Mouse (Mus musculus) right cerebral cortex, postnatal 4 days (tissue): ENCODE measurements at regions not wholly inside any gene's neighbourhood (a gene's known extent, or its start where the extent isn't known, plus 50 kb on each side); places are given as distances from the start of the nearest gene placed in this dataset.
"Not testable (repeated sequence)": the region's sequence is repeated elsewhere in the genome, so short reads cannot be mapped to it uniquely, and the experiment has no call there.

Source experiments
- DNase-seq: peaks from one replicate; pipeline ENCODE4 v3.0.0-alpha.2; 2022

DNA sequence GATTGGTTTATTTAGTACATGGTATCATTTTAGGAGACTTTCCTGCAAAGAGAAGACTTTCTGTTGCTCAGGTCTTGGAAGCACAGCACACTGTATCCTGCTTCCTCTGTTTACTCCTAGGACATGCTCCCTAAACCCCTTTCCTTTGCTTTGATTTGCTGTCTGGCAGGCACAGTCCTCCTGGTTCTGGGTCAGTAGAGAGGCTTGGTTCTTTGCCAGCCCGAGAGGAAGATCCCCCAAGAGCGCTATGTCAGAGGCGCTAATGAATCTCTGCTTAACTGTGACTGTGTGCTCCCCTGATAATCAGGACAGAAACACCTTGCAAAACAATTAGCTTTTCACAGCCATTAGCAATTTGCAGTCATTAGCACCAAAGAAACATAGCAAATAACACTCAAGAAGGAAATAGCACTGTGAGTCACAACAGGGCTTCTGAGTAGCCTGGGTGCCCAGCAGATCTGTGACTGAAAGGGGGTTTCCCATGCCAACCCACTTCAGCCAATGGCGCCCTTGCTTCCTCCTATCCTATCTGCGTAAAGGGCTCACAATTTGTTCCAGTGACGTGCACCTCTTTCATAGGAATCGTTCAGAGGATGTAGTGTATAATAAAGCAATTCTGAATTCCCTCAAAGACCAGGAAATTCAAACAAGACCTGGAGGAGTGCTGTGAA is 145.5 kb downstream of the Gm815 start:
- no peak for DNase-seq

DNA sequence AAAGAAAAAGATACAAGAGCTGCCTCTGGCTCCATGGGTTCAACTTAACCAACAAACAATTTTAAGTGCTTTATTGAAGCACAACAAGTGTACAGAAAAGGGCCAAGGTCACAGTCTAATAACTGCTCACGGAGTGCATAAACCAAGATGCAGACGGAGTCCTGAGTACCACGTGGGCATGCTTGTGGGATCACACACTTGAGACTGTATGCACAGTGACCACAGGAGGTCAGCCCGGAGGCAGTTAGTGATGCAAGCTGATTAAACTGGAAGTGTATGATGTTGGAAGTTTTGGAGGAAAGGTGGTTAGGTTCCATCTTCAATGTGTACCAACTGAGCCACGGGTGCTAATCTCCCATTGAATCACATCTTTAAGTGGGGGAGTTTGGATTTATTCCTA is 146.9 kb downstream of the Gm815 start:
- no peak for DNase-seq

DNA sequence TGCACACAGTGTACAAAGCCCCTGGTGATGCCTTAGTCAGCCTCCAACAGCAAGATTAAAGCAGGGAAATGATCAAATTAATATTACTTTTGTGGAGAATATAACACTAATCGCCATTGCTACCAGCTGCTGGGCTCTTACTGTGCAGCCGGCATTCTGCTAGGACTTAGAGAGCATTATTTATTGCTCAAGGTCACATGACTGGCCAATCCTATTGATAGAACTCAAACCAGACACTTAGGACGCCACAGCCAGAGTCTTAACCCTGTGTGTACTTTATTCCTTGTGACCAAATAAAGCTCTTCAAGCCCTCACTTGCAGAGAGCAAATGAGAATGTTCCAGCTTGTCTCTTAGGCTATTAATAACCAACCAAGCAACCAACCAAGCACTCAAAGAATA is 152.6 kb downstream of the Gm815 start:
- DNase-seq: no peak

DNA sequence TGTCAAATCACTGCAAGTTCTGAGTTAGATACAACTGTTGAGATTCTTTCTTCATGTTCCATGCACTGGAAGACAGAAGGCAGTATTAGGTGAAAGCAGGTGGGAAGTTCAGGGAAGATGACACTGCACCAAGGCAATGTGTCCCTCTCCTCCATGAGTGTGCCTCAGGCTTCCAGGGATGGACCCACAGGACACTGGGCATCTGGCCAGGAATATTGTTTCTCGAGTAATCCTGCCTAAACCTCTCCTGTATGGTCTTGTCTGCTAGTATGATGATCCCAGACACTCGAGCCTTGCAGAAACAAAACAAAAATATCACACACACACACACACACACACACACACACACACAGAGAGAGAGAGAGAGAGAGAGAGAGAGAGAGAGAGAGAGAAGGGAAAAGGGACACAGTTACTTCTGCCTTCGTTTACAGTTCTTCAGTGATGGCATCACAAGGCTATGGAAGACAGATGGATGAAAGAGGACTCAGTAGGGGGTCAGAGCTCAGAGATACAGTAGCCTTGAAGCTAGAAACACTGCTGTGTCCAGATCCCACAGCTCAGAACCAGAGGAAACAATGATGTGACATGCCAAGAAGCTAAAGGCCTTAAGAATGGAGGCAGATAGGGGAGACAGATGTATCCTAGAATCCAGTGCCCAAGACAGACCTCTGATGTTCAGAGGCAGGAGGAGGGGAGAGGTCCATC is 154.8 kb downstream of the Gm815 start:
- DNase-seq: no peak

GRCm38 (mm10) chr19:27066449-27067181 is 149.7 kb upstream of the Vldlr start:
- DNase-seq: peak; percentile 86

GRCm38 (mm10) chr19:27073281-27073680 is 143.0 kb upstream of the Vldlr start:
- DNase-seq: no peak

DNA sequence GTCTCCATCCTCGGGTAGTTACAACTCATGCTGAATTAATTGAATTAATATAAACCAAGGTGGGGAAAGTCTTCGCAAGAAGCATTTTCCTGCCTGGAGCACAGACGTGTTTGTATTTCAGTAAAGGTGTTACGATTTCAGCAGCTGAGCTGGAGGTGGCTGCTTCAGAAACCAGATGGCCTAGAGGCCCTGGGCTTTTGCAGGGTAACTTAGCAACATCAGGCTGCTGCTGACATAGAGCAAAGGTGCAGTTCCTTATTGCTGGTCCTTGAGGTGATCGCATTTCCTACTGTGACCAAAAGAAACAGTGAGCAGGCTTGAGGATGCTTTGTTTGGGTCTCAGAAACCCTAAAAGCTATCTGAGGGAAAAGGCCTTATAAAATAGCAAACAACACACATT is 141.3 kb upstream of the Vldlr start:
- DNase-seq: no peak

GRCm38 (mm10) chr19:27076920-27077512 is 139.3 kb upstream of the Vldlr start:
- no peak for DNase-seq

DNA sequence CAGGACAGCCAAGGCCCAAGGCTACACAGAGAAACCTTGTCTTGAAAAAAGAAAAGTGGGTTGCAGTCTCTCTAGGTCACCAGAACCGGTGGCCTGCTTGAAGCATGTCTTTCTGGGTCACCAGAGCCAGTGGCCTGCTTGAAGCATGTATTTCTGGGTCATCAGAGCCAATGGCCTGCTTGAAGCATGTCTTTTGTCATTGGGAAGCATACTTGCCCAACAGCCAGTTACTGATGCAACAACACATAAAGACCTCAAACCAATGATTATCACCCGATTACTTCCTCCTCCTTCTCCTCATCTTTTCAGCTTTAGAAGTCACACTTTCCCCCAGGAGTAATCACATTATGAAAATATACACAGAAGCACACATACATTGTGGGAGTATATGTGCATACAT is 128.9 kb upstream of the Vldlr start:
- no peak for DNase-seq

DNA sequence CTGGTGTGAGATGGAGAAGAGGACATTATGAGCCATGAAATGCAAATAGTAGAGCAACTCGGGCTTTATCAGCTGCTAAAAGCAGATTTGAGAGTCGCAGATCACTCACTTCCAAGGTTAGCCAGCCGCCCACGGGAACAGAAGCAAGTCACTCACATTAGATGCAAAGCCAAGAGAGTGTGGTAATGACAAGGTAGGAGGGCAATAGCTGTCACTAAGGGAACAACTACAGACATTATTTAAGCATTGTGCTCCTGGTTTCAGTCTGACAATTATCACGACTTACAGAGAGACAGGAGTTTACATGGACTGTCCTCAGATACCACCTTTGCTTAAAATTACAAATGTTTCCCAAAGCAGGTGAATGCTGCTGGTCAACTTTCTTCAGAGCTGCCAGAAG is 128.5 kb upstream of the Vldlr start:
- DNase-seq: no peak

DNA sequence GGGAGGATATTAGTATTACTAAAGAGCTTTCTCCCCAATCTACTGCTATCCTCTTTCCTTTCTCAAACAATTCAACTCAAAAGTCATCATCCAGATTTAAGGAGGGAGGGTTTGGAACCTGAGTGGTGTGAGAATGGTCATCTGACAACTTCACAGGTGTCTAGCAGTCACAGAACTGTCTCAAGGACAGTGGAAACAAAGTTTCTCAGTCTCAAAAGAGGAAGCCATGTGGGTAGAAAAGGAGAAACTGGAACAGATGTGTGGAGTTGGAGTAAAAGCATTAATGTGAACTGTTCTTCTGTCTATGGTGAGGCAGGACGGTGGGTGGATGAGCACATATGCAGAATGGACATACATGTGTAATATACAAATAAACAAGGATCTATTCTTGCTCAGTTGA is 127.2 kb upstream of the Vldlr start:
- no peak for DNase-seq

DNA sequence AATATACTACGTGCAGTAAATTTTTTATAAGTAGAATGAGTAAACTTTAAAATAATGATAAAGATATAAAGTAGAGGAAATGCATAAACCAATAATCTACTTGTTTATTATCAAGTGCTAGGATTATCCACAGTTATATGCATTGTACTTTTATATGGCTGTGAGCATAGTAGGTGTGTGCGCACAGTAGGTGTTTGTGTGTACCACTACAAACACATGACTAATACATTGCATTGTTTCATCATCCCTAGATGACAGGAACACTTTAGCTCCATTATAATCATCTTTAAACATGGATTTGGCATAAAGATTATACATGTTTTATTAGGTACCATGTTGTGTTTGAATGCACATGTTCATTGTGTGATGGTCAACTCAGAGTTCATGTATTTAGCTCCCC is 124.7 kb upstream of the Vldlr start:
- no peak for DNase-seq

GRCm38 (mm10) chr19:27094777-27095478 is 121.4 kb upstream of the Vldlr start:
- no peak for DNase-seq

DNA sequence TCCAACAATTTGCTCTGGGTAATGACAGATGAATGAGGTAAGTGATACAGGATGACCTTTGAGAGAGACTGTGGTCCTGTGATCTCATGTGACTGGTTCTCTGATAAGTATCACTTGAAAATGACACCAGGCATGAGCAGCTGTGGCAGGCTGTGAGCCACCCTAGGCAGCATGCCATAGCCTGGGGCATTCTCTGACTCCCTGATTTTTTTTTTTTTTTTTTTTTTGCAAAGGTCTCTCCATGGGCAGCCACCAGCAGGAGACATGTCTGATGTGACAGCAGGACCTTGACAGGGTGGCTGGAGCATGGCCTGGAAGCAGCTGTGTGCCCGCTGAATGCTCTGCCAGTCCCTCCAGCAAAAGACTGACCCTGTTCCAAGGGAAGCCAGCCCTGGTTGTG is 116.4 kb upstream of the Vldlr start:
- no peak for DNase-seq

DNA sequence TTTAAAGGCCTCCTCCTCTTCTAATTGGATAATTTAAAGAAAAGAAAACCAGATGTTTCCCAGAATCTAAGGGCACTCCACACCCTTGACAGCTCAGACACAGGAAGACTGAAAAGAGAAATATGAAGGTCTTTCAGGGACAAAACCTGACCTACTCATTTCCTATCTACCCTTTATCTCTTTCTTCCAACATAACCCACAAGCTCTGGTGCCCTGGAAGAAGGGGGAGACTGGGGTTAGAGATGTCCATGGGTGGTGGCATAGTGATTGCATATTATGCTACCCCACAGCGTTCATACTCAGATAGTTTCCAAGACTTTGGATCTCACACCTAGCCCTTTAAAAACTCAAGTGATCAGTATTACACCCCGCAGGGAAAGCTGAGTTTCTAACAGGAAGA is 105.8 kb upstream of the Vldlr start:
- DNase-seq: no peak

DNA sequence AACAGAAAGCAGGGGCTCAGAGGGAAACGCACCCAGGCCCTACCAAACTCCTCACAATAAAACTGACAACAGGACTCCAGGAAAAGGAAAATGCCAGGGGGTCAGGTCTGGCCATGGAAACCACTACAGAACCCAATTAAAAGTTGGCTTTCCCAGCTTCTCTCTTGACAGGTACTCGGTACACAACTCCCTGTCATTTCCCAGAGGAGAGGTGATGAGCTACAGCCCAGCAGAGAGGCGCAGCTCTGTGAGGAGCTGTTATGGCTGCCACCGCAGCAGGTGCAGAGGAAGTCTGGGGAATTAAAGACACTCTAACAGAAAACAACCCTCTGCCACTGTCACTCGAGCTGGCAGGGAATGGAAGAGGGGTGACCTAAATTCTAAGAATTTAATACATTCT is 95.4 kb upstream of the Vldlr start:
- DNase-seq: no peak

- DNase-seq: no peak
Measured at GRCm38 (mm10) chr19:27122348-27122747, 93.9 kb upstream of the Vldlr start.

- DNase-seq: peak; percentile 86
Measured at GRCm38 (mm10) chr19:27123334-27123733, 93.0 kb upstream of the Vldlr start.

DNA sequence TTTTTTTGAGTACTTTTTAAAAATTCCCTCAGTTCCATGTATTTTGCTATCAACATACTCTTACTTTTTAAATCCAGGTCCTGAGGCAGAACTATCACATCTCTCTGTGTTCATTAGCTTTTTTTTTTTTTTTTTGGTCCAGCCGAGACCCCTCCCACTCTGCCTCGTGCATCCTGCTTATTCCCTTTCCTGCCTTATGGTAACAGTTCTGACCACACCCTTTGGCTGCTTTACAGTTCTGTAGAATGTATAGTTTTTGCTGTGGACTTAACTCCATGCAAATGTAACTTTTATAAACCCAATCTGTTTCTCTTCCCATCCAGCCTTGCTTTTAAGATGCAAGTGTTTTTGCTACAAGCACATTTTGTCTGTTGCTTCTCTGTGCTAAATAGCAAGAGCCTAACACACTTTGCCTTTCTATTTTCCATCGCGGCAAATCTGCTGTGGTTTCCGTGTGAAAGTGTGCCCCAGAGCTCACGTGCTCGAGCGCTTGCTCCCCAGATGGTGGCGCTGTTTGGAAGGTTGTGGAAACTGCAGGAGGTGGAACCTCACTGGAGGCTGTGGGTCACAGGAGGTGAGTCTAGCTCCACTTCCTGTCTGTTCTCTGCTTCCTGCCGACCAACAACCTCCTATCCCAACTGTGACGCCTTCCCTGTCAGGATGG is 92.3 kb upstream of the Vldlr start:
- DNase-seq: peak; percentile 75

DNA sequence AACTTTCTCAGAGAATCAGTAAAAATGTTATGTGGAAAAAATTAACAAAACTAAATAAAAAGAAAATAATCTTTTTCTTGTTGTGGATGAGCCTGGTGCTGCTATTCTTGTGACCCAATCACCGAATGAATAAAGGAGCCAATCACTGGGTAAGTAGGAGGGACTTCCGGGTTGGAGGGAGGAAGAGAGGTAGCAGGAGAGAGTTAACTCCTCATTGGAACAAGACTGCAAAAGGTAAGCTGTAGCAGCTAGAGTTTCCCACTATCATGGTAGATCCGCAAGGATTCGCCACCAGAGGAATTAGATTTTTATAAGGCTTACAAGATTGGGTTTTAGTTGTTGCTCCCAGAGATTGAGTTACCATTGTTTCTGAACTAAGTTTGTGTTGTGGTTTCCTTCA is 87.8 kb upstream of the Vldlr start:
- not testable (repeated sequence) for DNase-seq

GRCm38 (mm10) chr19:27134360-27134759 is 81.9 kb upstream of the Vldlr start:
- DNase-seq: no peak

DNA sequence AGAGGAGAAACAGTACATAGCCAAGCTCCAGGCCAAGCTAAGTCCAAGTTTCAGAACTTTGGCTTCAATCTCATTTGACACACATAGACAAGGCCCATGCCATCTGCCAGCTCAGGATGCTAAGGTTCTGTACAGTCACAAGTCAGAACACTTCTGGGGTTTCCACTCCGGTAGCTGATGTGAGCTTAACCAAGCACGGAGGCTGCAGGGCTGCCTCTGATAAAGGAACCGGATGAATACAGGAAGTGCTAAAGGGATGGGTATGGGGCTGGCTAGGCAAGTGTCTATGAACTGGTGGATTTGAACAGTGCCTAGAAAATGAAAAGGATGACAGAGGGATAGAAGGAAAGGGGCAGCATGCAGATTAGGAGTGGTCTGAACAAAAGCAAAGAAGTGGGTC is 75.4 kb upstream of the Vldlr start:
- DNase-seq: no peak

GRCm38 (mm10) chr19:27142181-27142580 is 74.1 kb upstream of the Vldlr start:
- no peak for DNase-seq
